Mouse (Mus musculus): ENCODE results near the gene Oxsr1. TPM values are rescaled to one million over a fixed set of nuclear protein-coding genes. Genes with fewer than 3 reads are reported as not detected.
"Not testable (repeated sequence)": the region's sequence is repeated elsewhere in the genome, so short reads cannot be mapped to it uniquely, and the experiment has no call there.

Gene Oxsr1
- total RNA-seq (2021): 10 to 100 TPM; 32.1 to 33.8 TPM
- long read RNA-seq, experiment 1, full-length matches to known transcripts: 19 of 25 reads
- long read RNA-seq, experiment 1, partial matches to known transcripts: 0 of 25 reads
- long read RNA-seq, experiment 1, other reads (novel, unspliced or antisense): 6 of 25 reads
- long read RNA-seq, experiment 2, full-length matches to known transcripts: 8 of 14 reads
- long read RNA-seq, experiment 2, partial matches to known transcripts: 3 of 14 reads
- long read RNA-seq, experiment 2, other reads (novel, unspliced or antisense): 3 of 14 reads

DNA sequence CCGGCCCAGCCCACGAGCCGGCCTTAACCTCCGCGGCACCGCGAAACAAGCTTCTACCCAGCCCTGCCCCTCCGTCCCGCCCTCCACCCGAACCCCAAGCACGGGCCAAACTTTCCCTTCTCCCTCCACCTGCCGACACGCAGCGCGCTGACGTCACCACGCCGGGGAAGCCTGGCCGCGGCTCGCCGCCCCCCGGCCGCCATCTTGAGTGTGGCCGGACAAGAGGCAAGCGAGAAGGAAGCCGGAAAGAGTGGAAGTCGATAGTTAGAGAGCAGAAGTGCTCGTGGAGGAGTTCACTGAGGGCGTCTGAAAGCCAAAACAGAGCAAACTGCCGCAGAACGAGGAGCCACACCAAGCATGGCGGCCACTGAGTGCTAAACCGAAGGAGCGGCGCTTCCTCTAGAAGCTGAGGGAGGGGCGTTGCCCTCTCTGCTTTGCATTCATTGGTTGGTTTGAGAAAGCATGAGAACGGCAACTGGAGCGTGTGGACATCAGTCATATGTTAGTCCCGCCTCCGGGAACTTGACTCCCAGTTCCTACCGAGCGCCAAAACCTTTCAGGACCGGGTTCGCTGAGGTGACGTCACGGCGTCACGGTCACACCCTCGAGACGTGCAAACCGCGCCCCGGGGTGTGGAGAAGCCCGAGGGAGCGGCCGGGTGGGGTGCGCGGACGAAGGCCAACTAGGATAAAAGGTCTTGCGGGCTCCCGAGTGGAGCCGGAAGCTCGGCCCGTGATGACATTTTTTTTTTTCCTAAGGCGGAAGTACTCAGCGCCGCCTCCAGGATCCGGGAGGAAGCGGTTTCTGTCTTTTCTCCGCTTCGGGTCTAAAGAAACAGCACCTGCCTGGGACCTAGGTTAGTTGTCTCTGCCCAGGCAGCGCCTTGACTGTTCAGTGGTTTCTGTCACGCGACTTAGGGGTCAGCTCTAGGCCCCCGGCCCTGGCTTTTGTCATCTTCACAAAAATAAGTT, at the start of gene Oxsr1:
TSS of gene Oxsr1 (minus strand) at position 139 of the 971 bp plus-strand sequence.
- DNase-seq (ENCODE audit: low spot score in 2 of 2): peak; percentile 99 to 100

GRCm38 (mm10) chr9:119371251-119371650, 49.0 kb upstream of the Oxsr1 start:
- DNase-seq (ENCODE audit: low spot score in 2 of 2): no peak

DNA sequence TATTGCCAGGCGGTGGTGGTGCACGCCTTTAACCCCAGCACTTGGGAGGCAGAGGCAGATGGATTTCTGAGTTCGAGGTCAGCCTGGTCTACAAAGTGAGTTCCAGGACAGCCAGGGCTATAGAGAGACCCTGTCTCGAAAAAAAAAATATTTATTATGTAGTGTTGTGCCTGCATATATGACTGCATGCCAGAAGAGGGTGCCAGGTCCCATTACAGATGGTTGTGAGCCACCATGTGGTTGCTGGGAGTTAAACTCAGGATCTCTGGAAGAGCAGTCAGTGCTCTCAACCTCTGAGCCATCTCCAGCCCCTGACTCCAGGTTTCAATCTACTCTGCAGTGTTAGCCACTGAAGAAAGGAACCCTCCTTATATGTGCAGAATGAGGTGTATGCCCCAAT, 48.5 kb upstream of the Oxsr1 start:
- DNase-seq (ENCODE audit: low spot score in 2 of 2): not testable (repeated sequence)

DNA sequence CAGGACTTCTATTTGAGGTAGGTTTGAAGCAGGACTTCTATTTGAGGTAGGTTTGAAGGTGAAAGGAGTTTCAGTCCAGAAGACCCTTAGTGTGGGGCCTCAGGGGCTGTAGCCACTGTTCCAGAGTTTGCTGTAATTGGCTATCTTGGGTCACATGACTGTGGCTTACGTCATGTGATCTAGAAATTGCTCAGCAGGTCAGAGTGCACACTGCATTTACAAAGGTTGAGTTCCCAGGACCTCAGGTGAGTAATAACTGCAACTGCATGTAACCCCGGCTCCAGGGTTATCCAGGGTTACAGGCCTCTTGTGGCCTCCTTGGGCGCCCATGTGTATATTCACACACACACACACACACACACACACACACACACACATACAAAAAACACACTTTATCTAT, 46.1 kb upstream of the Oxsr1 start:
- DNase-seq (ENCODE audit: low spot score in 2 of 2): no peak

DNA sequence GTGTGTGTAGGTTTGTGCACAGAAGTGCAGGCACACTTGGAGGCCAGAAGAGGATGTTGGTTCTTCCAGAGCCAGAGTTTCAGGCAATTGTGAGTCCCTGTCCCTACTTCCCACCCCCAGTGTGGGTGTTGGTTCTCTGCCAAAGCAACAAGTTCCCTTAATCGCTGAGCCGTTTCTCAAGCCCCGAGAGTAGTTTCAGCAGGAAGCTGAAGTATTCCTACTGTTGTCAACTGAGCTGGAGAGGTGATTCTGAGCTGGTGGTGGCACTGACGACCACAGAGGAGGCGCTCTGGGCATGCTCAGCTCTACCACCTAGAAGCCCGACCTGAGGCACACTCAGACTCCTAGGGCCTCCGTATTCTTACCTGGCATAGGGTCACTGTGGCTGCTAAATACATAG, 43.1 kb upstream of the Oxsr1 start, which contains the start of gene Slc22a14:
TSS of gene Slc22a14 (minus strand) at position 270 of the 400 bp plus-strand sequence.
- DNase-seq (ENCODE audit: low spot score in 2 of 2): no peak

DNA sequence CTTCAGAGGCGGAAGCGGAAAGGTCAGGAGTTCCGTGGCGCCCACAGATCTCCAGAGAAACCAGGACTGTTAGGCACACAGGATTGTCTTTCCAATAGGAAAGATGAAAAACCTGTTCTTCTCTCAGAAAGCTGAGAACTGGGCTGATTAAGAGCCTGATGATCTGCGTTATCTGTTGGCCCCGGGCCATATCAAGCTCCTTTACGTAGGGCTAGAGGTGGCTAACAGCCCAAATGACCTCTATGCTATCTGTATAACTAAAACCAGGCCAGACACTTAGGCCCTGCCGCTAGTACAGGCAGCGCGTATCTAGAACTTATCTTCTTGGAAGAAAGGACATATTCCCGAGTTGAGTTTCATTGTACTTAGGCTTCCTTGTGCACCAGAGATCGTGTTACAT, 41.0 kb upstream of the Oxsr1 start:
- no peak for DNase-seq (ENCODE audit: low spot score in 2 of 2)

- DNase-seq (ENCODE audit: low spot score in 2 of 2): no peak
These were observed 39.2 kb upstream of the Oxsr1 start for GRCm38 (mm10) chr9:119361416-119361815.

DNA sequence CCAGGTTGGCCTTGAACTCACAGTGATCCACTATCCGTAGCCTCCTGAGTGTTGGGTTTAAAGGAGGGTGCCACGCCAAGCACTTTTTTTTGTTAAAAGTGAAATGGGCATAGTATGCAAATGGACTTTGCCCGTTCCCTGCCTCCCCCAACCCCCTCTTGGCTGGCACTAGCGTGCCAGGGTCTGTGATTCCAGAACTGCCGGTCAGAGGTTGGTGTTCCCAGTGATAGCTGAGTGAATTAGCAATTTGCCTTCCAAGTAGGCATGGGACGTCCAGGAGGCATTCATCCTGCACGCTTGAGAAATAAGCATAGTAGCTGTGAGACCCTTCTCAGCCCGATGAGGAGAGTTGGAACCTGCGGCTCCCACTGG, 35.8 kb upstream of the Oxsr1 start:
- no peak for DNase-seq (ENCODE audit: low spot score in 2 of 2)

GRCm38 (mm10) chr9:119357331-119358057, 35.3 kb upstream of the Oxsr1 start, which contains the start of gene Xylb:
Gene Xylb (plus strand): TSS chr9:119357381.
- peak; percentile 90 to 92 for DNase-seq (ENCODE audit: low spot score in 2 of 2)

- peak in 1 of 2 experiments; percentile 21 for DNase-seq (ENCODE audit: low spot score in 2 of 2)
These were observed 33.7 kb upstream of the Oxsr1 start for GRCm38 (mm10) chr9:119355943-119356342.

GRCm38 (mm10) chr9:119353926-119354325, 31.7 kb upstream of the Oxsr1 start:
- no peak for DNase-seq (ENCODE audit: low spot score in 2 of 2)

DNA sequence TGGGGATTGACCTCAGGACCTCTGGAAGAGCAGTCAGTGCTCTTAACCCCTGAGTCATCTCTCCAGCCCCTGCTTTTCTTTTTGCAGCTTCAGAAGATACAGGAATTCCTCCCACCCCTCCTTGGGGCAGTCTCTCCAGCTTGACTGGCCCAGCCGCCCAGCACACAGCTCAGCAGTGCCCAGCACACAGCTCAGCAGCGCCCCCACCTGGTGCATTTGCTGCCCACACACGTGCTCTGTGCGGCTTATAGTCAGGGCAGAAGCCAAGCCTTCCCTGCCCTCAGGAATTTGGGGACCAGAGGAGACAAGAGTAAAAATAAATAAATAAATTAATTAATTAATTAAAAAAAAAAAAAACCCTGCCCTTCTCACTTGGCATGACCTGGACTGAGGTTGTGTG, 29.8 kb upstream of the Oxsr1 start:
- peak; percentile 65 to 71 for DNase-seq (ENCODE audit: low spot score in 2 of 2)

- DNase-seq (ENCODE audit: low spot score in 2 of 2): no peak
These were observed 28.9 kb upstream of the Oxsr1 start for GRCm38 (mm10) chr9:119350947-119351705.

- no peak for DNase-seq (ENCODE audit: low spot score in 2 of 2)
These were observed 28.3 kb upstream of the Oxsr1 start for GRCm38 (mm10) chr9:119350531-119350930.

GRCm38 (mm10) chr9:119346376-119346775, 24.1 kb upstream of the Oxsr1 start:
- no peak for DNase-seq (ENCODE audit: low spot score in 2 of 2)

GRCm38 (mm10) chr9:119342728-119343127, 20.5 kb upstream of the Oxsr1 start:
- no peak for DNase-seq (ENCODE audit: low spot score in 2 of 2)

GRCm38 (mm10) chr9:119340909-119341816, 18.9 kb upstream of the Oxsr1 start, which contains the start of gene Myd88:
Gene Myd88 (minus strand): TSS chr9:119341411.
- peak; percentile 92 to 95 for DNase-seq (ENCODE audit: low spot score in 2 of 2)

DNA sequence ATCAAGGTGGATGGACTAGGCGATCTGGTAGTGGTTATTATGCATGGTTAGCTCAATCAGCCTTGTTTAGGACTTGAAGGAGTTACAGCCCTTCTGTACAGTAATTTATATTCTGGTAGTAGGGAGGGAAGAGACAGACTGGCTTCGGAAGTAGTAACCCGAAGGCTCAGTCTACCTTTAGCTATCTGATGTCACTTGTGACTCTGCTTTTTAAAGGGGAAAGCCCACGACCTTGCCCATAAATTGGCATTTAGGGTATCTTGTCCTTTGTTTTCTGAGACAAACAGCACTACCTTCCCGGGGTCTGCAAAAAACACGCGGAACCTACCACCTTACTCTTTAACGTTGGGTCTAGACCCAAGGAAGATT, 18.0 kb upstream of the Oxsr1 start:
- no peak for DNase-seq (ENCODE audit: low spot score in 2 of 2)

- DNase-seq (ENCODE audit: low spot score in 2 of 2): peak; percentile 25 to 39
These were observed 17.5 kb upstream of the Oxsr1 start, which contains the start of gene Acaa1a for GRCm38 (mm10) chr9:119339558-119340211. Gene Acaa1a (plus strand): TSS chr9:119339676.

All from left cerebral cortex, adult 18-20 months (tissue).